Mouse (Mus musculus) left cerebral cortex, postnatal 10 days (tissue): Measurements from ENCODE around the gene Zswim9. TPM values are rescaled to one million over a fixed set of nuclear protein-coding genes. Genes with fewer than 3 reads are reported as not detected.

Experiments
- DNase-seq, 2 experiments: peaks; one replicate each; pipeline ENCODE4 v3.0.0; 2021 to 2022; ENCODE audit warnings: low spot score in 2 of 2, mixed read lengths in 1 of 2; ENCODE audit errors: extremely low spot score in 1 of 2
- intact Hi-C: fragments of 180-260 bp; cut with DNase I; formaldehyde crosslinking; loops from one replicate; pipeline ENCODE4 v1.15.1; 2025
- total RNA-seq, 2 experiments: library from RNA; stranded (reverse); gene quantifications; 2 replicates each; pipeline ENCODE4 v1.2.3; 2021

Gene Zswim9
- total RNA-seq, 2 experiments from 2014 or later: 12.4 to 13.0 TPM

GRCm38 (mm10) chr7:13277081-13277480 is 1.4 kb downstream of the Zswim9 start, which contains the start of gene Lig1:
Lig1 (plus strand) TSS chr7:13277283.
- intact Hi-C loops: no loop called here
- DNase-seq: no peak

DNA sequence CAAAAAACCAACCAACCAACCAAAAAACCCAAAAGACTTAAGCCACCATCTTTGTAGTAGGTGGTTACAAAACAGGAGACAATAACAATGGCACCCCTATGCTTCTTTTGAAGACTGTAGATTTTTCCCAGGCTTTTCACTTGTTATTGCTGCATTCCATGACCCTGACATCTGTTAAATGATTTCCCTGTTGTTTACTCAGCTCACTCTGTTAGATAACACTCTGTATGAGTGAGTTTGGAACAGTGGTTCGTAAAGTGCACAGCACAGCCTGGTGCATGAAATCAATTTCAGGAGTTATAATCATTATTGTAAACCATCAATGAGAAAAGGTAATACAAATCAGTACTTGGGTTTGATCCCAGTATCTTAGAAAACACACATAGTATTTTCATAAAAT is 6.8 kb downstream of the Zswim9 start:
- no peak for DNase-seq
- intact Hi-C loops: no loop called here

DNA sequence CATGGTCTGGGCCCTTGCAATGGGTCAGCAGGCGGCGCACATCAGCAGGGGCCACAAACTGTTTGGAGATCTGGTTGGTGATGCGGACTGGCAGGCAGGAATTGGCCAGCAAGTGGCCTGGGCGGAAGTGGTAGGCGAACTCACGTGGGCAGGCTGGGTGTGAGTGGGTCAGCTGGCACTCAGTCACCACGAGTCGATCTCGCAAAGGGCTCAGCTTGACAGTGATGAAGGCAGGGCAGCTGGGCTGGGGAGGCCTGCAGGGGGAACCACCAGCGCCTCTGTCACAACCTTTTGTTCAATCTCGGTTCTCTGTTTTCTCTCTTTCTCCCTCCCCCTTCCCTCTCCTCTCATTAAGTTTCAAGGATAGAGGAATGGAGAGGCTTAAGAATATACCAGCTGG is 9.1 kb downstream of the Zswim9 start:
- intact Hi-C loops: no loop called here
- no peak for DNase-seq

DNA sequence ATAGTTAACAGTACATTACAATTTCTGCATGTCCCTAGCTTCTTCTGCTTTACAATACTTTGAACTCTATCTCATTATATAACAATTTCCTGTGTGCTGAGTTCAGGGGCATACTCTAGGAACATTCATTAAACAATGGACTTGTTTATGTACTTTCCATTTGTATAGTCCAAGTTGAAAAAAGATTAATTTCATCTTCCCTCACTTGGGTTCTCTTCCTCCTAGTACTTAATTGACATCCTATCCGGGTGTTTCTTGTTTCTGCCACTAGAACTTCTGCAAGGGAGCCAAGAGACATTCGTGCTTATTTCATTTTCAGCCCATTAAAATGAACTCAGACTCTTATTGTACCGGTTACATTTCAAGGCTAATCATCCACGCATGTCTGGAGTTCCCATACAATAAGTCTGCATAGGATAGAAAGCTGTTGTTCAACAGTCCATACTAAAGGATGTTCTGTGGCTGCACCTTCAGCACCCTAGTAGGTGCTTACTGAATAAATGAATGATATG is 9.7 kb downstream of the Zswim9 start:
- DNase-seq: no peak
- intact Hi-C loops: no loop called here

DNA sequence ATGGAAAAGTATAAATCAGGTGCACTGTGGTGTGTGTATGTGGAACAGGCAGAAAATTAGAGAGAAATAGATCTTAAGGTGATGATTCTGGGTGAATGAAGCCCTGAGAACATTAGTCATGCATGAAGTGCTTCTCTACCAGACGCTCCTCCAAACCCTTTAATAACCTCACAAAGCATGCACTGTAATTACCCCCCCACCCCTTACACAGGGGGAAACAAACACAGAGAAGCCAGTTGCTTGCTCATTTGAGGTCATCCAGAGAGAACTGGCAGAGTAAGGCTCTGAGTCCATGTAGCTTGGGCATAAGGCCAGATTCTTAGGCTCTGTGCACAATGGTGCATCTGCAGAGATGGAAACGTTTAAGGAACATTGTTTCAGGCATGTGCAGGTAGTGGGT is 14.1 kb downstream of the Zswim9 start:
- DNase-seq: no peak
- intact Hi-C loops: no loop called here

DNA sequence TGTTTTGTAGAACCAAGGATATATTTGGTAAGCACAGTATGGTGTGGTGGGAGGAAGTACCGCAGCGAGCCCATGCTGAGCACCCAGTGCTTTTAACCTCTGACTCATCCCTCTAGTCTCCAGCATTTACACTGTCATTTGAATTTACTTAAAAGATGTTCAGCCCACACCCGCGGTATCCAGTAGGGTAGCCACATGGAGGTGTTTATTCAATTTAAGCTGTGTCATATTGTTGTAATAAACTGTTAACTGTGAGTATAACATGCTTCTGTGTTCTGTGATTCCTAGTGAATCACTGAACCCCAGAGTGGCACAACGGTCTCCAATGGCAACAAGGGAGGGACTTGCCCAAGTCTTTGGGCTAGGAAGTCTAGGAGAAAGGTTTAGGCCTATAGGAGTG is 14.7 kb downstream of the Zswim9 start:
- DNase-seq: no peak
- intact Hi-C loops: no loop called here

DNA sequence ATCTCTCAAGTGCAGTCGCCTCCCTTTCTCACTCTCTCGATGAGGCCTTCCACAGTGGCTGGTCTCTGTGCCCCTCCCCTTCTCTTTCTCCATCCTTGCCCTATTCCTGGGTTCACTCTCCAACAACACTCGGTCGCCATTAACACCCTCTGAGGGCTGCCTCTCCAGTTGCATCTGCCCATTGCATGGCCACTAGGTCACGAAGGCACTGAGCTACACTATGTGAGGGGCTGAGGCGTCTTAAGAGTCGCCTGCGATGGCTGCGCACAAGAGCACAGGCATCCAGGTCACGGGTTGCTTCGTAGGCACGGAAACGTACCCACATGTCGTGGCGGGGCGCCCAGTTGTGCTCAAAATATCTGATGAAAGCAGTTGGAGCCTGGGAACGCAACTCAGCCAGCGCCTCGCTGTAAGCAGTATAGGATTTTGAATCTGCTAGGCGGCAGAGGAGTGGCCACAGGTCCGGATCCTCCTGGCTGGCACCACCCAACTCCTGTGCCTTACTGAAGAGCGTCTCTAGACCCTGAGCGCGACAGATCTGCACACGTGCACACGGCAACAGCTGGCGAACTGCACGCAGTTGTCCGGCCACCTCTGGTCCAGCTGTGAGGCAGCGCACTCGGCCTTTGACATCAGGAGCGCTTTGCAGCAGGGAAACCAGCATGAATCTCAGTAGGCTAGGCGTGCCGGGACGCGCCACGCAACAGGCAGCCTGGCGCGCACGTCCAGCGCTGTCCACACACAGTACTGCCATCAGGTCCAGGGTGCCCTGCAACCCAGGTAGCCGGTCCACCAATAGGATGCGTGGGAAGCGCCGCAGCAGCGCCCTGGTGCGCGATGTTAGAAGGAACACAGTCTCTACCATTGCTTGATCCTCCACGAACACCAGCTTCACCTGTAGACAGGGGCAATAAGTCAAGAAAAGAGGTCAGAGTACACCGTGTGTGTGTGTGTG is 17.5 kb downstream of the Zswim9 start:
- intact Hi-C loops: no loop called here
- peak in 1 of 2 experiments; percentile 56 for DNase-seq

DNA sequence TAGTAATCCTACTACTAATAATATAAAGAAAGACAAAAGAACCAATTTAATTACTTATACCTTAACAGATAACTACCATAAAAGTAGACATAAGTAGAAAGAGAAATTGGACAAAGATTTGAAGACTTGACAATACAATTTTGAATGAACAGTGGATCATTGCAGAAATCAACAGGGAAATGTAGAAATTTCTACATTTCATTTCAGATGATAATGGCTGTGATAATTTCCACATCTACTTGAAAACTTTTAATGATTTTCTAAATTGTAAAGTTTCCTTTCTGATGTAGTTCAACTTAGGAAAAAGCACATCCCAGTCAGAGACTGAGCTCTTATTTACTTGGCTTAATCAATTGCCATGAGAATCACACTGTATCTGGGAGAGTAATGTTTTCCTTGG is 65.8 kb downstream of the Zswim9 start, which contains the start of gene Vmn1r89:
Gene Vmn1r89 (plus strand): TSS at position 301 of the 400 bp plus-strand sequence.
- DNase-seq: no peak
- intact Hi-C loops: no loop called here

Other genes starting within 250 kb of the Zswim9 start
- gene Chmp2a, start 243.9 kb downstream of the Zswim9 start, total RNA-seq: 100 to 1,000 TPM; 133 to 134 TPM
- gene Ube2m, start 240.4 kb downstream of the Zswim9 start, total RNA-seq: 100 to 1,000 TPM; 221 to 229 TPM
- 10 to 100 TPM; 15.2 to 15.9 TPM for gene Mzf1, start 224.0 kb downstream of the Zswim9 start, total RNA-seq
- gene Vmn1r85, start 183.5 kb downstream of the Zswim9 start, total RNA-seq: under 1 TPM in 1 of 2 experiments, not detected in 1; 0.06 TPM
- gene Vmn1r86, start 158.8 kb downstream of the Zswim9 start, total RNA-seq: not detected
- gene Vmn1r87, start 138.6 kb downstream of the Zswim9 start, total RNA-seq: not detected
- gene Vmn1r88, start 119.2 kb downstream of the Zswim9 start, total RNA-seq: under 1 TPM; 0.17 to 0.20 TPM
- not detected for gene Vmn1r89, start 65.7 kb downstream of the Zswim9 start, total RNA-seq
- 10 to 100 TPM; 12.9 to 15.4 TPM for gene Lig1, start 1.4 kb downstream of the Zswim9 start, total RNA-seq
- gene Pla2g4c, start 45.9 kb upstream of the Zswim9 start, total RNA-seq: under 1 TPM; 0.26 to 0.34 TPM
- under 1 TPM; 0.56 to 0.59 TPM for gene Cabp5, start 119.4 kb upstream of the Zswim9 start, total RNA-seq
- not detected for gene Bsph1, start 172.1 kb upstream of the Zswim9 start, total RNA-seq